Mouse (Mus musculus): ENCODE measurements around the gene Oaz1.

Gene Oaz1

GRCm38 (mm10) chr10:80826151-80827062, at the start of gene Oaz1:
TSS of gene Oaz1 (plus strand) at chr10:80826656.
- DNase-seq = peak; percentile 98 to 100

GRCm38 (mm10) chr10:80777123-80777522, 49.3 kb upstream of the Oaz1 start:
- DNase-seq = no peak

GRCm38 (mm10) chr10:80779565-80779964, 46.9 kb upstream of the Oaz1 start:
- no peak for DNase-seq

- no peak for DNase-seq
Observed at GRCm38 (mm10) chr10:80784302-80784701, 42.2 kb upstream of the Oaz1 start.

GRCm38 (mm10) chr10:80784871-80785270, 41.6 kb upstream of the Oaz1 start:
- DNase-seq = no peak

- no peak for DNase-seq
Observed at GRCm38 (mm10) chr10:80785963-80786362, 40.5 kb upstream of the Oaz1 start.

GRCm38 (mm10) chr10:80787517-80787916, 38.9 kb upstream of the Oaz1 start:
- no peak for DNase-seq

- DNase-seq = no peak
Observed at GRCm38 (mm10) chr10:80790761-80791404, 35.6 kb upstream of the Oaz1 start.

GRCm38 (mm10) chr10:80791476-80792174, 34.8 kb upstream of the Oaz1 start:
- DNase-seq = no peak

- no peak for DNase-seq
Observed at GRCm38 (mm10) chr10:80792175-80793032, 34.1 kb upstream of the Oaz1 start.

GRCm38 (mm10) chr10:80793033-80793784, 33.2 kb upstream of the Oaz1 start:
- DNase-seq = no peak

GRCm38 (mm10) chr10:80793803-80794202, 32.7 kb upstream of the Oaz1 start:
- peak in 1 of 2 experiments; percentile 23 for DNase-seq

- DNase-seq = no peak
Observed at GRCm38 (mm10) chr10:80794750-80795149, 31.7 kb upstream of the Oaz1 start.

GRCm38 (mm10) chr10:80796307-80796848, 30.1 kb upstream of the Oaz1 start:
- no peak for DNase-seq

- DNase-seq = peak in 1 of 2 experiments; percentile 77
Observed at GRCm38 (mm10) chr10:80797186-80798149, 29.0 kb upstream of the Oaz1 start.

GRCm38 (mm10) chr10:80798150-80799006, 28.1 kb upstream of the Oaz1 start, which contains the start of the genes Sf3a2 and Plekhj1:
TSS of gene Sf3a2 (plus strand) at chr10:80798198.
TSS of gene Plekhj1 (minus strand) at chr10:80798626.
- peak; percentile 97 for DNase-seq

GRCm38 (mm10) chr10:80799070-80799566, 27.3 kb upstream of the Oaz1 start:
- DNase-seq = no peak

- DNase-seq = no peak
Observed at GRCm38 (mm10) chr10:80802204-80802912, 24.1 kb upstream of the Oaz1 start.

Measured in kidney, postnatal 36 days (tissue).